Mouse (Mus musculus) right cerebral cortex, postnatal 14 days (tissue): ENCODE results near the gene Ptpre.
"Not testable (repeated sequence)": the region's sequence is repeated elsewhere in the genome, so short reads cannot be mapped to it uniquely, and the experiment has no call there.

Source experiments
- DNase-seq: peaks from one replicate; pipeline ENCODE4 v3.0.0; 2022

Ptpre gene

GRCm38 (mm10) chr7:135609028-135609427 lies 71.7 kb downstream of the Ptpre start:
- DNase-seq, result no peak

GRCm38 (mm10) chr7:135609655-135610054 lies 72.4 kb downstream of the Ptpre start:
- no peak for DNase-seq

- DNase-seq, result no peak
These were observed 75.0 kb downstream of the Ptpre start for GRCm38 (mm10) chr7:135612276-135612675.

- no peak for DNase-seq
These were observed 75.5 kb downstream of the Ptpre start for GRCm38 (mm10) chr7:135612801-135613200.

- DNase-seq, result no peak
These were observed 76.1 kb downstream of the Ptpre start for GRCm38 (mm10) chr7:135613380-135613779.

GRCm38 (mm10) chr7:135614892-135615291 lies 77.6 kb downstream of the Ptpre start:
- no peak for DNase-seq

- DNase-seq, result not testable (repeated sequence)
These were observed 79.2 kb downstream of the Ptpre start for GRCm38 (mm10) chr7:135616479-135616878.

GRCm38 (mm10) chr7:135617776-135618175 lies 80.5 kb downstream of the Ptpre start:
- peak; percentile 59 for DNase-seq

- no peak for DNase-seq
These were observed 84.4 kb downstream of the Ptpre start for GRCm38 (mm10) chr7:135621649-135622048.

- DNase-seq, result no peak
These were observed 85.0 kb downstream of the Ptpre start for GRCm38 (mm10) chr7:135622241-135622640.

- DNase-seq, result no peak
These were observed 87.6 kb downstream of the Ptpre start for GRCm38 (mm10) chr7:135624854-135625253.

GRCm38 (mm10) chr7:135628363-135628762 lies 91.1 kb downstream of the Ptpre start:
- no peak for DNase-seq

- no peak for DNase-seq
These were observed 91.7 kb downstream of the Ptpre start for GRCm38 (mm10) chr7:135629019-135629418.

- DNase-seq, result peak; percentile 71
These were observed 94.7 kb downstream of the Ptpre start for GRCm38 (mm10) chr7:135631776-135632552.

GRCm38 (mm10) chr7:135632716-135633258 lies 95.5 kb downstream of the Ptpre start:
- DNase-seq, result no peak

- no peak for DNase-seq
These were observed 97.8 kb downstream of the Ptpre start for GRCm38 (mm10) chr7:135634851-135635624.

GRCm38 (mm10) chr7:135637406-135637980 lies 100.2 kb downstream of the Ptpre start:
- DNase-seq, result no peak

- no peak for DNase-seq
These were observed 102.1 kb downstream of the Ptpre start for GRCm38 (mm10) chr7:135639361-135639760.

GRCm38 (mm10) chr7:135641698-135642507 lies 104.6 kb downstream of the Ptpre start:
- peak; percentile 66 for DNase-seq

- no peak for DNase-seq
These were observed 107.2 kb downstream of the Ptpre start for GRCm38 (mm10) chr7:135644452-135644851.

GRCm38 (mm10) chr7:135646976-135647375 lies 109.7 kb downstream of the Ptpre start:
- DNase-seq, result no peak

- DNase-seq, result no peak
These were observed 111.5 kb downstream of the Ptpre start for GRCm38 (mm10) chr7:135648821-135649220.

GRCm38 (mm10) chr7:135649306-135649705 lies 112.0 kb downstream of the Ptpre start:
- DNase-seq, result no peak
